Mouse (Mus musculus): ENCODE data around the gene Snapc2. TPM values are rescaled to one million over a fixed set of nuclear protein-coding genes. Genes with fewer than 3 reads are reported as not detected.

The Snapc2 gene
- 36.6 and 80.9 TPM in 2 replicates for polyA plus RNA-seq (2012; rRNA removed; ENCODE audit: low replicate concordance)

GRCm38 (mm10) chr8:4252934-4253841, at the start of gene Snapc2:
Snapc2 (plus strand) TSS chr8:4253080.

GRCm38 (mm10) chr8:4216791-4217621, 35.9 kb upstream of the Snapc2 start, which contains the start of gene Prr36:
Prr36 (minus strand) TSS chr8:4217459.

GRCm38 (mm10) chr8:4226739-4227347, 26.0 kb upstream of the Snapc2 start, which contains the start of gene Lrrc8e:
Lrrc8e (plus strand) TSS chr8:4226827.

GRCm38 (mm10) chr8:4238434-4239192, 14.3 kb upstream of the Snapc2 start, which contains the start of the genes Map2k7 and Gm49320:
Map2k7 (plus strand) TSS chr8:4238740.
Gm49320 (plus strand) TSS chr8:4238865.

GRCm38 (mm10) chr8:4247951-4248540, 4.8 kb upstream of the Snapc2 start, which contains the start of gene Tgfbr3l:
Tgfbr3l (plus strand) TSS chr8:4248214.

GRCm38 (mm10) chr8:4259125-4259804, 6.4 kb downstream of the Snapc2 start, which contains the start of gene Ctxn1:
Ctxn1 (minus strand) TSS chr8:4259274.

GRCm38 (mm10) chr8:4275275-4276110, 22.6 kb downstream of the Snapc2 start, which contains the start of gene Timm44:
Timm44 (minus strand) TSS chr8:4275913.

Other genes with a start within 250 kb of the Snapc2 start
- gene Cd209f, start 147.2 kb upstream of the Snapc2 start, polyA plus RNA-seq (2012; rRNA removed; ENCODE audit: low replicate concordance), result 40.2 and 44.0 TPM in 2 replicates
- gene Cd209g, start 119.0 kb upstream of the Snapc2 start, polyA plus RNA-seq (2012; rRNA removed; ENCODE audit: low replicate concordance), result 29.4 and 31.4 TPM in 2 replicates
- 36.9 and 46.0 TPM in 2 replicates for gene Evi5l, start 86.5 kb upstream of the Snapc2 start, polyA plus RNA-seq (2012; rRNA removed; ENCODE audit: low replicate concordance)
- 0.10 and 0.60 TPM in 2 replicates for gene Prr36, start 35.6 kb upstream of the Snapc2 start, polyA plus RNA-seq (2012; rRNA removed; ENCODE audit: low replicate concordance)
- 0.06 and 3.7 TPM in 2 replicates for gene Lrrc8e, start 26.3 kb upstream of the Snapc2 start, polyA plus RNA-seq (2012; rRNA removed; ENCODE audit: low replicate concordance)
- gene Map2k7, start 14.3 kb upstream of the Snapc2 start, polyA plus RNA-seq (2012; rRNA removed; ENCODE audit: low replicate concordance), result 36.9 and 52.9 TPM in 2 replicates
- 2.6 and 4.2 TPM in 2 replicates for gene Gm49320, start 14.2 kb upstream of the Snapc2 start, polyA plus RNA-seq (2012; rRNA removed; ENCODE audit: low replicate concordance)
- gene Tgfbr3l, start 4.9 kb upstream of the Snapc2 start, polyA plus RNA-seq (2012; rRNA removed; ENCODE audit: low replicate concordance), result 19.0 and 49.3 TPM in 2 replicates
- gene Ctxn1, start 6.2 kb downstream of the Snapc2 start, polyA plus RNA-seq (2012; rRNA removed; ENCODE audit: low replicate concordance), result 11.7 and 195 TPM in 2 replicates
- gene Timm44, start 22.8 kb downstream of the Snapc2 start, polyA plus RNA-seq (2012; rRNA removed; ENCODE audit: low replicate concordance), result 92.2 and 103 TPM in 2 replicates
- gene Ccl25, start 72.1 kb downstream of the Snapc2 start, polyA plus RNA-seq (2012; rRNA removed; ENCODE audit: low replicate concordance), result 4.7 and 5.5 TPM in 2 replicates
- 44.7 and 52.6 TPM in 2 replicates for gene Elavl1, start 72.3 kb downstream of the Snapc2 start, polyA plus RNA-seq (2012; rRNA removed; ENCODE audit: low replicate concordance)
- gene Cers4, start 239.9 kb downstream of the Snapc2 start, polyA plus RNA-seq (2012; rRNA removed; ENCODE audit: low replicate concordance), result 73.1 and 75.8 TPM in 2 replicates